In genomic region chr14:114106786-114107185, GRCm38 (mm10) we compare ENCODE assay signal across 24 mouse cellular contexts.
DNase-seq lines count a peak whose midpoint lies in the region; TF ChIP-seq lines count a peak whose summit lies in the region.
"Had no signal": no experiment of that assay in that cellular context is flagged by ENCODE, and none has a peak within 500 bp of the region (broad histone marks: within the 10 kb centered on the region; RNA-seq: fewer than 3 reads in every experiment).

No protein-coding gene starts in this region.

- H3K27ac ChIP-seq in MEL (ENCODE audit: control insufficient read depth, low read depth, low read length): no peak overlapping the region
- H3K27ac ChIP-seq: embryonic facial prominence, embryonic 15.5 days; heart, adult 2 months; hindbrain, embryonic 13.5 days; left cerebral cortex, adult 2 months; limb, embryonic 10.5 days; liver, embryonic 15.5 days; macrophage; neural tube, embryonic 13.5 days had no signal

- H3K9me3 ChIP-seq in MEL (replicated peaks; ENCODE audit: insufficient read depth, low read length): no peaks in the 10 kb centered on the region
- H3K9me3 ChIP-seq: embryonic facial prominence, embryonic 15.5 days; hindbrain, embryonic 13.5 days; limb, embryonic 10.5 days; liver, embryonic 15.5 days; neural tube, embryonic 13.5 days had no signal

- 65% methylated on average over 8 of the region's 8 CpGs for WGBS in lung, adult 2 months

- no peaks in the 10 kb centered on the region for H3K79me2 ChIP-seq in MEL (ENCODE audit: control insufficient read depth, insufficient read depth, low read length, poor library complexity)

- H3K36me3 ChIP-seq in MEL (ENCODE audit: control insufficient read depth in 1 of 2, insufficient read depth in 2 of 2, low read length in 2 of 2): no peaks in the 10 kb centered on the region
- H3K36me3 ChIP-seq: embryonic facial prominence, embryonic 15.5 days; G1E; hindbrain, embryonic 13.5 days; limb, embryonic 10.5 days; liver, embryonic 15.5 days; neural tube, embryonic 13.5 days had no signal

- no peak for TF ChIP-seq RAD21 in MEL (IDR thresholded peaks at IDR 0.05; ENCODE audit: low read depth, low read length)

- DNase-seq in adrenal gland, postnatal 10 days: peak; percentile 3
- no peak for DNase-seq in adrenal gland, postnatal 14 days
- DNase-seq in lung, postnatal 10 days: peak; percentile 1
- DNase-seq in lung, adult 2 months: no peak
- DNase-seq in MEL (ENCODE audit: low read depth, low spot score): no peak
- DNase-seq in testis, postnatal 10 days (ENCODE audit: low spot score): peak; percentile 38
- DNase-seq in layer of hippocampus, adult 9-11 months: no peak
- DNase-seq in thymus, postnatal 36 days: no peak
- DNase-seq: cerebellum, adult 18-20 months; gastrocnemius, postnatal 25 days; heart, adult 2 months; kidney, adult 18-20 months; liver; spleen, adult 18-20 months; thymus, postnatal 14 days had no signal

- H3K4me3 ChIP-seq in lung, adult 2 months (replicated peaks; ENCODE audit: extremely low read depth, low read depth, low read length): no peak overlapping the region
- H3K4me3 ChIP-seq in MEL (ENCODE audit: control insufficient read depth in 1 of 2, insufficient read depth in 1 of 2, low read depth in 2 of 2, low read length in 2 of 2): no peak overlapping the region
- H3K4me3 ChIP-seq: embryonic facial prominence, embryonic 15.5 days; heart, adult 2 months; hindbrain, embryonic 13.5 days; left cerebral cortex, adult 2 months; limb, embryonic 10.5 days; liver, embryonic 15.5 days; myocyte; neural tube, embryonic 13.5 days had no signal

- TF ChIP-seq EP300 in MEL (IDR thresholded peaks at IDR 0.05; ENCODE audit: low read depth in 1 of 2, low read length in 2 of 2): no peak

- TF ChIP-seq POLR2A in lung, adult 2 months (IDR thresholded peaks at IDR 0.05; ENCODE audit: borderline replicate concordance, extremely low read depth, low read depth, low read length): no peak
- TF ChIP-seq POLR2A in MEL (IDR thresholded peaks at IDR 0.05; ENCODE audit: control insufficient read depth in 1 of 2, insufficient read depth in 1 of 2, low read depth in 1 of 2, low read length in 2 of 2, poor library complexity in 1 of 2): no peak

- no peak overlapping the region for H3K9ac ChIP-seq in MEL (ENCODE audit: control insufficient read depth, low read depth, low read length, poor library complexity, severe bottlenecking)
- H3K9ac ChIP-seq: embryonic facial prominence, embryonic 15.5 days; hindbrain, embryonic 13.5 days; liver, embryonic 15.5 days; neural tube, embryonic 13.5 days had no signal

- no peaks in the 10 kb centered on the region for H3K4me1 ChIP-seq in lung, adult 2 months (ENCODE audit: control insufficient read depth, insufficient read depth, low read length)
- no peaks in the 10 kb centered on the region for H3K4me1 ChIP-seq in MEL (ENCODE audit: control insufficient read depth in 1 of 2, insufficient read depth in 2 of 2, low read length in 2 of 2)
- H3K4me1 ChIP-seq: embryonic facial prominence, embryonic 15.5 days; hindbrain, embryonic 13.5 days; limb, embryonic 10.5 days; liver, embryonic 15.5 days; neural tube, embryonic 13.5 days had no signal

- TF ChIP-seq CTCF in lung, adult 2 months (IDR thresholded peaks at IDR 0.05; ENCODE audit: insufficient read depth, low read length): no peak
- no peak for TF ChIP-seq CTCF in MEL (IDR thresholded peaks at IDR 0.05 in 2 of 3, conservative IDR thresholded peaks at IDR 0.05 in 1 of 3; ENCODE audit: control insufficient read depth in 1 of 3, insufficient read depth in 1 of 3, low read depth in 2 of 3, low read length in 3 of 3, poor library complexity in 1 of 3, severe bottlenecking in 1 of 3)

- no peaks in the 10 kb centered on the region for H3K27me3 ChIP-seq in MEL (ENCODE audit: control insufficient read depth in 1 of 2, insufficient read depth in 2 of 2, low read length in 2 of 2)
- H3K27me3 ChIP-seq: embryonic facial prominence, embryonic 15.5 days; hindbrain, embryonic 13.5 days; liver, embryonic 15.5 days; neural tube, embryonic 13.5 days had no signal

TF ChIP-seq in MEL, 35 proteins besides CTCF, POLR2A, EP300 and RAD21:
- peak; percentile 69 for TF ChIP-seq NRF1 (IDR thresholded peaks at IDR 0.05; ENCODE audit: insufficient read depth, low read depth, low read length, poor library complexity, severe bottlenecking)
- TF ChIP-seq ELF1 (IDR thresholded peaks at IDR 0.05; ENCODE audit: low read depth, low read length): no peak

Comparison
In these comparisons a context has a peak if more than half of its experiments do, and no peak if none do; other contexts are left out.
1. DNase-seq: peak in adrenal gland, postnatal 10 days (single experiment), lung, postnatal 10 days (single experiment) and testis, postnatal 10 days (single experiment); none in adrenal gland, postnatal 14 days (single experiment), lung, adult 2 months (single experiment), MEL (single experiment), layer of hippocampus, adult 9-11 months (single experiment) and thymus, postnatal 36 days (0 of 2).